In genomic region chr19:42272003-42272963, GRCm38 (mm10) we compare ENCODE assay signal across 9 mouse cellular contexts. TPM values are rescaled to one million over a fixed set of nuclear protein-coding genes. Genes with fewer than 3 reads are reported as not detected.
DNase-seq lines count a peak whose midpoint lies in the region; ATAC-seq and TF ChIP-seq lines count a peak whose summit lies in the region.
"Had no signal": no experiment of that assay in that cellular context is flagged by ENCODE, and none has a peak within 500 bp of the region (broad histone marks: within the 10 kb centered on the region; RNA-seq: fewer than 3 reads in every experiment).

No protein-coding gene starts in this region.

- H3K36me3 ChIP-seq in kidney, embryonic 16.5 days (ENCODE audit: insufficient read depth, low read length) = no peaks in the 10 kb centered on the region
- no peaks in the 10 kb centered on the region for H3K36me3 ChIP-seq in limb, embryonic 14.5 days (ENCODE audit: control insufficient read depth, insufficient read depth, low read length)
- no peaks in the 10 kb centered on the region for H3K36me3 ChIP-seq in neural tube, embryonic 12.5 days
- H3K36me3 ChIP-seq: embryonic facial prominence, embryonic 12.5 days had no signal

- peaks cover 8% of the 10 kb centered on the region; the same call in 1 of the 2 replicates for H3K27me3 ChIP-seq in kidney, embryonic 16.5 days (ENCODE audit: insufficient read depth, low read length)
- no peaks in the 10 kb centered on the region for H3K27me3 ChIP-seq in limb, embryonic 14.5 days (ENCODE audit: control insufficient read depth, insufficient read depth, low read length)
- H3K27me3 ChIP-seq in neural tube, embryonic 12.5 days (replicated peaks) = peaks cover 3% of the 10 kb centered on the region; the same call in 1 of the 2 replicates

- peak; percentile 86 for DNase-seq in kidney, adult 18-20 months
- DNase-seq in cerebellum, adult 8-10 months = peak; percentile 93
- DNase-seq in induced T-regulatory cell, adult 2 months (ENCODE audit: low read depth) = peak; percentile 72
- peak; percentile 67 for DNase-seq in limb, embryonic 14.5 days (ENCODE audit: low spot score)
- peak; percentile 13 to 25 for DNase-seq in thymus, adult 18-20 months

- H3K27ac ChIP-seq in kidney, embryonic 16.5 days (ENCODE audit: low read length) = no peak overlapping the region
- H3K27ac ChIP-seq in limb, embryonic 14.5 days (replicated peaks; ENCODE audit: low read depth, low read length) = no peak overlapping the region
- no peak overlapping the region for H3K27ac ChIP-seq in neural tube, embryonic 12.5 days
- H3K27ac ChIP-seq: embryonic facial prominence, embryonic 12.5 days had no signal

- no peak overlapping the region for H3K4me2 ChIP-seq in kidney, embryonic 16.5 days (replicated peaks; ENCODE audit: low read depth, low read length)
- no peak overlapping the region for H3K4me2 ChIP-seq in limb, embryonic 14.5 days (replicated peaks; ENCODE audit: low read depth, low read length, severe bottlenecking)
- no peak overlapping the region for H3K4me2 ChIP-seq in neural tube, embryonic 12.5 days (replicated peaks)
- H3K4me2 ChIP-seq: embryonic facial prominence, embryonic 12.5 days had no signal

- no peaks in the 10 kb centered on the region for H3K4me1 ChIP-seq in kidney, embryonic 16.5 days (ENCODE audit: insufficient read depth, low read length)
- H3K4me1 ChIP-seq in limb, embryonic 14.5 days (ENCODE audit: control insufficient read depth, insufficient read depth, low read length) = peaks cover 3% of the 10 kb centered on the region; the same call in 1 of the 2 replicates
- H3K4me1 ChIP-seq in neural tube, embryonic 12.5 days = peaks cover 4% of the 10 kb centered on the region

- H3K9ac ChIP-seq in kidney, embryonic 16.5 days (replicated peaks; ENCODE audit: low read length) = no peak overlapping the region
- no peak overlapping the region for H3K9ac ChIP-seq in limb, embryonic 14.5 days (ENCODE audit: low read depth, low read length, severe bottlenecking)
- H3K9ac ChIP-seq in neural tube, embryonic 12.5 days = no peak overlapping the region
- H3K9ac ChIP-seq: embryonic facial prominence, embryonic 12.5 days had no signal

- WGBS in kidney, embryonic 16.5 days = 36% methylated on average over 14 of the region's 14 CpGs
- WGBS in limb, embryonic 14.5 days = 40% methylated on average over 14 of the region's 14 CpGs
- WGBS in neural tube, embryonic 12.5 days = 45% methylated on average over 14 of the region's 14 CpGs

- TF ChIP-seq POLR2A in limb, embryonic 14.5 days (IDR thresholded peaks at IDR 0.05; ENCODE audit: borderline replicate concordance, extremely low read depth, insufficient read depth, insufficient read length) = no peak

- no peak overlapping the region for H3K4me3 ChIP-seq in kidney, embryonic 16.5 days (ENCODE audit: low read length)
- H3K4me3 ChIP-seq in limb, embryonic 14.5 days (replicated peaks; ENCODE audit: low read length) = no peak overlapping the region
- H3K4me3 ChIP-seq in neural tube, embryonic 12.5 days = no peak overlapping the region
- H3K4me3 ChIP-seq: embryonic facial prominence, embryonic 12.5 days had no signal

- no peaks in the 10 kb centered on the region for H3K9me3 ChIP-seq in kidney, embryonic 16.5 days (ENCODE audit: low read length)
- no peaks in the 10 kb centered on the region for H3K9me3 ChIP-seq in limb, embryonic 14.5 days (ENCODE audit: control insufficient read depth, low read length)
- no peaks in the 10 kb centered on the region for H3K9me3 ChIP-seq in neural tube, embryonic 12.5 days
- H3K9me3 ChIP-seq: embryonic facial prominence, embryonic 12.5 days had no signal

- no peak for ATAC-seq in kidney, embryonic 16.5 days (ENCODE audit: low FRiP score, low TSS enrichment)
- ATAC-seq in frontal cortex, adult (ENCODE audit: low TSS enrichment) = peak; percentile 75
- ATAC-seq in limb, embryonic 14.5 days (ENCODE audit: low FRiP score, low read depth) = no peak
- ATAC-seq in neural tube, embryonic 12.5 days (ENCODE audit: low FRiP score, low read depth) = peak; percentile 55; the same call in 1 of the 2 replicates

RNA-seq across cellular contexts. Expression of gene Golga7b, which starts 24.9 kb away (rescaled TPM):
- polyA plus RNA-seq in kidney, embryonic 16.5 days (2015; fragmentation: Nextera tagmentation; extraction: Ambion mirVana) = 0.05 and 0.12 TPM in 2 replicates
- 0.06 and 0.11 TPM in 2 replicates for polyA plus RNA-seq in limb, embryonic 14.5 days (2012; rRNA removed)
- not detected in 2 replicates for polyA plus RNA-seq in limb, embryonic 14.5 days (2014; fragmentation: Nextera tagmentation; extraction: Ambion mirVana)
- 19.8 and 22.9 TPM in 2 replicates for polyA plus RNA-seq in neural tube, embryonic 12.5 days (2016; fragmentation: Nextera tagmentation; extraction: Ambion mirVana)

Comparison
In these comparisons a context has a peak if more than half of its experiments do, and no peak if none do; other contexts are left out.
1. DNase-seq: peak in every context shown above with its lines; median percentile 93 in cerebellum, adult 8-10 months; 86 in kidney, adult 18-20 months; 72 in induced T-regulatory cell, adult 2 months; 67 in limb, embryonic 14.5 days; 19 in thymus, adult 18-20 months.
2. ATAC-seq: peak in frontal cortex, adult (single experiment) and neural tube, embryonic 12.5 days (single experiment); none in kidney, embryonic 16.5 days (single experiment) and limb, embryonic 14.5 days (single experiment).
3. RNA of gene Golga7b, which starts 24.9 kb away (polyA plus RNA-seq): 19.8 to 22.9 TPM in neural tube, embryonic 12.5 days; 0.06 to 0.11 TPM in limb, embryonic 14.5 days and 0.05 to 0.12 TPM in kidney, embryonic 16.5 days; every median in the first group is over 10 times any median in the second.